Mouse (Mus musculus): Measurements from ENCODE around the gene Adora2b.

- TF ChIP-seq CTCF (IDR thresholded peaks at IDR 0.05; ENCODE audit: borderline replicate concordance, insufficient read depth, low read depth, low read length) (no peak), POLR2A (IDR thresholded peaks at IDR 0.05; ENCODE audit: borderline replicate concordance, insufficient read depth, low read length) (no peak)
Measured at GRCm38 (mm10) chr11:62263599-62263998, 14.8 kb downstream of the Adora2b start.
